Mouse (Mus musculus): ENCODE measurements around the gene Mei4.

GRCm38 (mm10) chr9:82162415-82162814 lies 298.9 kb downstream of the Mei4 start:
- no peak for TF ChIP-seq CTCF (IDR thresholded peaks at IDR 0.05; ENCODE audit: low read depth)
- no peak for TF ChIP-seq EP300 (IDR thresholded peaks at IDR 0.05; ENCODE audit: low read depth)

Data from liver, postnatal 0 days (tissue).